Mouse (Mus musculus): ENCODE measurements at regions not wholly inside any gene's neighbourhood (a gene's known extent, or its start where the extent isn't known, plus 50 kb on each side); places are given as distances from the start of the nearest gene placed in this dataset.

DNA sequence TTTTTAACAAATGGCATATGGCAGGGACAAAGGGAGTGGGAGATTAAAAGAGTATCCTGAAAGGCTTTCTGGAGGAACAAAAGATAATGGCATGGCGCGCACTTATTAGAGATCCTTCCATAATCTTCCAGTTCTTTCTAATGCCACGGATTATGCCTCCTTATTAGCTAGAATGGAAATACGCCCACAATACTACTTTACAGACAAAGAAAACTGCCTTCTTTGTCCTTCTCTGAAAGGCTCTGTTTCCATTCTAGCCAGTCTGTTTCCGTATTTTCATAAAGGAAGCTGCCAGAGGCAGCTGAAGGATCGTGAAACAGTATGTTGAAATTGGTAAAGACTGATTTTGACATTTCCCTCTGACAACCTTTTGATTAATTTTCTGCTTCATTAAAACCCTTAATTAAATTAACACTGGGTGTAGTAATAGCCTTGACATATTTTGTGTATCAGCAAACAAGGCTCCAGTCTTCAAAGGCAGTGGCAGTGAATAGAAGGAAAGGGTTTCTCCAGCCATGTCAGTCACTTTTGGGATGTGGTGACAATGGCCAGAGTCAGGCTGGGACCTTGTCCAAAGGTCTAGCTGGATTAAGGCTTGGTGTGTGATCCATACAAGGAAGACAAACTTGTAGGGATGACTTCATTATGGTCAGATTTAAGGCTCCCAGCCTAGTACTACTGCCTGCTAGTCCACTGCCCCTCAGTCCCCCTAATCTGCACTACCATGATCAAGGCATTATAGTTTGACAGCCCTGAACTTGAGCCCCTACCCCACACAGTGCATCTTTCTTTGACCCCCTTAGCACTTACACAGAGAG, 344.4 kb upstream of the Lcorl start:
- no peak for TF ChIP-seq CTCF (IDR thresholded peaks at IDR 0.05; ENCODE audit: low read depth)
- TF ChIP-seq EP300 (IDR thresholded peaks at IDR 0.05; ENCODE audit: low read depth), result no peak

Data from liver, postnatal 0 days (tissue).